Mouse (Mus musculus) midbrain, embryonic 14.5 days (tissue): ENCODE measurements around the gene Hs3st2. TPM values are rescaled to one million over a fixed set of nuclear protein-coding genes. Genes with fewer than 3 reads are reported as not detected.
A peak's percentile ranks its signal among the peaks of the same experiment; 100 is the strongest.

Source experiments
- ATAC-seq: fragments of 200-750 bp; cut with Nextera tagmentation; 2 replicates; pipeline ENCODE4 v1.8.0; 2017; ENCODE audit warnings: moderate number of reproducible peaks, moderate library complexity; ENCODE audit not compliant: low FRiP score, low TSS enrichment
- DNase-seq: peaks from one replicate; pipeline ENCODE4 v3.0.0-alpha.2; 2015
- H3K27ac ChIP-seq: fragments of 300-500 bp; sonication (generic); replicated peaks from 2 replicates; pipeline ENCODE4 v1.5.1; 2014; ENCODE audit warnings: mild to moderate bottlenecking, low read depth, low read length, moderate library complexity
- H3K27me3 ChIP-seq: fragments of 300-500 bp; sonication (generic); 2 replicates; pipeline ENCODE4 v1.6.1; 2014; ENCODE audit warnings: low read length, control low read depth, mixed read lengths; ENCODE audit not compliant: control insufficient read depth, insufficient read depth
- H3K36me3 ChIP-seq: fragments of 300-500 bp; sonication (generic); 2 replicates; pipeline ENCODE4 v1.6.1; 2014; ENCODE audit warnings: low read length, control low read depth; ENCODE audit not compliant: control insufficient read depth, insufficient read depth
- H3K4me1 ChIP-seq: fragments of 300-500 bp; sonication (generic); 2 replicates; pipeline ENCODE4 v1.6.1; 2014; ENCODE audit warnings: mild to moderate bottlenecking, antibody characterized with exemption, low read length, control low read depth; ENCODE audit not compliant: control insufficient read depth, insufficient read depth
- H3K4me2 ChIP-seq: fragments of 300-500 bp; sonication (generic); 2 replicates; pipeline ENCODE4 v1.6.1; 2014; ENCODE audit warnings: mild to moderate bottlenecking, low read length, moderate library complexity
- H3K4me3 ChIP-seq: fragments of 300-500 bp; sonication (generic); replicated peaks from 2 replicates; pipeline ENCODE4 v1.5.1; 2014; ENCODE audit warnings: low read depth, low read length
- H3K9ac ChIP-seq: fragments of 300-500 bp; sonication (generic); replicated peaks from 2 replicates; pipeline ENCODE4 v1.6.1; 2014; ENCODE audit warnings: mild to moderate bottlenecking, low read length, moderate library complexity
- H3K9me3 ChIP-seq: fragments of 300-500 bp; sonication (generic); 2 replicates; pipeline ENCODE4 v1.6.1; 2016; ENCODE audit warnings: low read length, control low read depth, mixed read lengths; ENCODE audit not compliant: control insufficient read depth
- WGBS: fragments of 180-500 bp; shearing (Covaris S2); extraction: QIAGEN DNeasy Blood & Tissue Kit; methylation state at CpG from one replicate; pipeline ENCODE4 v1.1.7; 2014; 5-methylcytosine and 5-hydroxymethylcytosine counted together
- polyA plus RNA-seq: library from polyadenylated mRNA; unstranded; fragments of >200 nt; fragmentation: Nextera tagmentation; extraction: Ambion mirVana; gene quantifications from 2 replicates; pipeline ENCODE4 v1.2.1, GENCODE M21; 2014

Hs3st2 gene
- polyA plus RNA-seq, 1 experiment from 2014 or later, result 10.2 TPM

GRCm38 (mm10) chr7:121549329-121550022, 157.8 kb downstream of the Hs3st2 start:
- ATAC-seq, result peak; percentile 74
- Histone ChIP-seq H3K27ac (peak overlapping the region; percentile 33; the same call in 1 of the 2 replicates), H3K4me3 (no peak overlapping the region), H3K9me3 (no peaks in the 10 kb centered on the region), H3K36me3 (no peaks in the 10 kb centered on the region), H3K4me1 (peaks cover 4% of the 10 kb centered on the region; the same call in 1 of the 2 replicates), H3K9ac (no peak overlapping the region), H3K27me3 (no peaks in the 10 kb centered on the region), H3K4me2 (no peak overlapping the region)
- peak; percentile 81 for DNase-seq
- 34% methylated on average over 18 of the region's 18 CpGs for WGBS
